Mouse (Mus musculus) heart, postnatal 0 days (tissue): ENCODE measurements around the gene Npff.

ENCODE experiments used
- CTCF ChIP-seq: IDR thresholded peaks from 2 replicates; pipeline ENCODE4 v1.5.1; 2016; ENCODE audit warnings: antibody characterized with exemption, control low read depth, low read depth
- EP300 ChIP-seq: IDR thresholded peaks from 2 replicates; pipeline ENCODE4 v1.6.1; 2016; ENCODE audit warnings: antibody characterized with exemption, low read depth

DNA sequence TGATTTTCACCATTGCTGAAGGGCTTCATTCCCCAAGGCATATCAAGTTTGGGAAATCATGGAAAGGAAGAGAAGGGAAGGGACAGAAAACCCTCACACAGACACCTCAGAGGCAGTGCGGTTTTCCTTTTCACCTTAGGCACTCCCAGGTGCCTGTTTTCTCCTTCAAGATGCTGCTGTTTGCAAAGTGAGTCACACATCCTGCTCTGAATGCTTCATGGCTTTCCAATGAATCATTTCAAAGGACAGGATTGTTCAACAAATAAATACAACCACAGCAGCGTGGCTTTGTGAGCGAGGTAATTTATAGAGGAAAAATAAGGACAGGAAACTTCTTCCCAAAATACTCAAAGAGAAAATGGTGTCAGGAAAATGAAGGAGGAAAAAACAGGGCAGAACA lies 47.3 kb upstream of the Npff start:
- TF ChIP-seq EP300 (no peak), CTCF (no peak)
